Mouse (Mus musculus) heart, adult 8-10 months (tissue): ENCODE results near the gene Wipi2. TPM values are rescaled to one million over a fixed set of nuclear protein-coding genes. Genes with fewer than 3 reads are reported as not detected.

ENCODE experiments used
- DNase-seq: peaks from one replicate; pipeline ENCODE4 v3.0.0; 2022; ENCODE audit warnings: low spot score
- total RNA-seq, 4 experiments: library from RNA; stranded (reverse); gene quantifications; 2 replicates each; pipeline ENCODE4 v1.2.4; 2022

The Wipi2 gene
- total RNA-seq, 4 experiments from 2014 or later, result 35.6 to 39.5 (median 36.9) TPM

GRCm38 (mm10) chr5:142629663-142630025 lies 2.1 kb downstream of the Wipi2 start:
- DNase-seq, result peak; percentile 5

GRCm38 (mm10) chr5:142630224-142630623 lies 2.7 kb downstream of the Wipi2 start:
- peak; percentile 16 for DNase-seq

- no peak for DNase-seq
These were observed 10.3 kb downstream of the Wipi2 start for GRCm38 (mm10) chr5:142637823-142638222.

GRCm38 (mm10) chr5:142640088-142640487 lies 12.6 kb downstream of the Wipi2 start:
- DNase-seq, result no peak

- DNase-seq, result no peak
These were observed 14.0 kb downstream of the Wipi2 start for GRCm38 (mm10) chr5:142641331-142642051.

- DNase-seq, result no peak
These were observed 20.7 kb downstream of the Wipi2 start for GRCm38 (mm10) chr5:142648162-142648561.

- DNase-seq, result no peak
These were observed 22.1 kb downstream of the Wipi2 start for GRCm38 (mm10) chr5:142649460-142650050.

- DNase-seq, result no peak
These were observed 22.9 kb downstream of the Wipi2 start for GRCm38 (mm10) chr5:142650390-142650789.

- no peak for DNase-seq
These were observed 23.4 kb downstream of the Wipi2 start for GRCm38 (mm10) chr5:142650794-142651497.

GRCm38 (mm10) chr5:142652266-142652665 lies 24.8 kb downstream of the Wipi2 start:
- no peak for DNase-seq

- DNase-seq, result no peak
These were observed 33.3 kb downstream of the Wipi2 start for GRCm38 (mm10) chr5:142660656-142661434.

- no peak for DNase-seq
These were observed 40.4 kb downstream of the Wipi2 start for GRCm38 (mm10) chr5:142667921-142668320.

- no peak for DNase-seq
These were observed 41.2 kb downstream of the Wipi2 start for GRCm38 (mm10) chr5:142668556-142669263.

GRCm38 (mm10) chr5:142669726-142670125 lies 42.2 kb downstream of the Wipi2 start:
- DNase-seq, result no peak

- no peak for DNase-seq
These were observed 45.6 kb downstream of the Wipi2 start for GRCm38 (mm10) chr5:142673082-142673481.

- DNase-seq, result no peak
These were observed 50.7 kb downstream of the Wipi2 start for GRCm38 (mm10) chr5:142678141-142678571.

GRCm38 (mm10) chr5:142679065-142679464 lies 51.6 kb downstream of the Wipi2 start:
- no peak for DNase-seq

GRCm38 (mm10) chr5:142681911-142682310 lies 54.4 kb downstream of the Wipi2 start:
- no peak for DNase-seq

GRCm38 (mm10) chr5:142682529-142682928 lies 55.0 kb downstream of the Wipi2 start:
- DNase-seq, result no peak

- no peak for DNase-seq
These were observed 61.4 kb downstream of the Wipi2 start for GRCm38 (mm10) chr5:142688866-142689265.

GRCm38 (mm10) chr5:142690343-142690742 lies 62.8 kb downstream of the Wipi2 start:
- DNase-seq, result no peak
